Mouse (Mus musculus) heart, embryonic 11.5 days (tissue): Measurements from ENCODE around the gene Gja1. TPM values are rescaled to one million over a fixed set of nuclear protein-coding genes. Genes with fewer than 3 reads are reported as not detected.
"Not testable (repeated sequence)": the region's sequence is repeated elsewhere in the genome, so short reads cannot be mapped to it uniquely, and the experiment has no call there.

Experiments
- ATAC-seq: fragments of 200-750 bp; cut with Nextera tagmentation; replicated peaks from 2 replicates; pipeline ENCODE4 v1.8.0; 2017; ENCODE audit warnings: moderate library complexity; ENCODE audit not compliant: insufficient number of reproducible peaks, low FRiP score, low TSS enrichment
- H3K27ac ChIP-seq: fragments of 300-500 bp; sonication (generic); 2 replicates; pipeline ENCODE4 v1.5.1; 2014; ENCODE audit warnings: mild to moderate bottlenecking, low read depth, low read length
- H3K27me3 ChIP-seq: fragments of 300-500 bp; sonication (generic); 2 replicates; pipeline ENCODE4 v1.6.1; 2014; ENCODE audit warnings: mild to moderate bottlenecking, low read length, mixed read lengths; ENCODE audit not compliant: control insufficient read depth, insufficient read depth
- H3K36me3 ChIP-seq: fragments of 300-500 bp; sonication (generic); 2 replicates; pipeline ENCODE4 v1.6.1; 2014; ENCODE audit warnings: mild to moderate bottlenecking, low read length, moderate library complexity, mixed read lengths; ENCODE audit not compliant: control insufficient read depth, insufficient read depth
- H3K4me1 ChIP-seq: fragments of 300-500 bp; sonication (generic); 2 replicates; pipeline ENCODE4 v1.6.1; 2014; ENCODE audit warnings: low read length; ENCODE audit not compliant: control insufficient read depth, insufficient read depth
- H3K4me2 ChIP-seq: fragments of 300-500 bp; sonication (generic); 2 replicates; pipeline ENCODE4 v1.6.1; 2014; ENCODE audit warnings: mild to moderate bottlenecking, moderate library complexity
- H3K4me3 ChIP-seq: fragments of 300-500 bp; sonication (generic); 2 replicates; pipeline ENCODE4 v1.5.1; 2014; ENCODE audit warnings: low read depth, low read length
- H3K9ac ChIP-seq: fragments of 300-500 bp; sonication (generic); 2 replicates; pipeline ENCODE4 v1.6.1; 2014; ENCODE audit warnings: mild to moderate bottlenecking, low read depth, low read length, moderate library complexity
- H3K9me3 ChIP-seq: fragments of 300-500 bp; sonication (generic); replicated peaks from 2 replicates; pipeline ENCODE4 v1.6.1; 2016; ENCODE audit warnings: low read length; ENCODE audit not compliant: control insufficient read depth
- WGBS: fragments of 180-500 bp; shearing (Covaris S2); extraction: QIAGEN DNeasy Blood & Tissue Kit; methylation state at CpG from one replicate; pipeline ENCODE4 v1.1.7; 2014; ENCODE audit not compliant: insufficient replicate concordance; 5-methylcytosine and 5-hydroxymethylcytosine counted together
- polyA plus RNA-seq: library from polyadenylated mRNA; unstranded; fragments of >200 nt; fragmentation: Nextera tagmentation; extraction: Ambion mirVana; gene quantifications from 2 replicates; pipeline ENCODE4 v1.2.1, GENCODE M21; 2014

The Gja1 gene
- polyA plus RNA-seq, 1 experiment from 2014 or later: 252 TPM

- H3K4me1 ChIP-seq: peaks cover 7% of the 10 kb centered on the region; the same call in 1 of the 2 replicates
- no peaks in the 10 kb centered on the region for H3K27me3 ChIP-seq
- H3K9me3 ChIP-seq: no peaks in the 10 kb centered on the region
- H3K36me3 ChIP-seq: no peaks in the 10 kb centered on the region
- H3K4me3 ChIP-seq: peak overlapping the region; percentile 74
- peak overlapping the region; percentile 81 for H3K9ac ChIP-seq
- ATAC-seq: 0 out of 2 replicates have a peak, but pooled peaks have one; percentile 4
- H3K4me2 ChIP-seq: peak overlapping the region; percentile 65
- H3K27ac ChIP-seq: peak overlapping the region; percentile 74
- under 1% methylated on average over 25 of the region's 25 CpGs for WGBS
Measured at GRCm38 (mm10) chr10:56377966-56378647, 977 bp downstream of the Gja1 start.

- peaks cover 7% of the 10 kb centered on the region; the same call in 1 of the 2 replicates for H3K4me1 ChIP-seq
- under 1% methylated on average over 34 of the region's 35 CpGs for WGBS
- peak overlapping the region; percentile 74 for H3K27ac ChIP-seq
- H3K36me3 ChIP-seq: no peaks in the 10 kb centered on the region
- H3K27me3 ChIP-seq: no peaks in the 10 kb centered on the region
- H3K4me3 ChIP-seq: peak overlapping the region; percentile 74
- no peaks in the 10 kb centered on the region for H3K9me3 ChIP-seq
- H3K9ac ChIP-seq: peak overlapping the region; percentile 81
- ATAC-seq: peak; percentile 48; the same call in 1 of the 2 replicates
- H3K4me2 ChIP-seq: peak overlapping the region; percentile 65
Measured at GRCm38 (mm10) chr10:56378648-56379254, 1.6 kb downstream of the Gja1 start.

GRCm38 (mm10) chr10:56379720-56380119, 2.6 kb downstream of the Gja1 start:
- H3K36me3 ChIP-seq: no peaks in the 10 kb centered on the region
- H3K9ac ChIP-seq: peak overlapping the region; percentile 81
- H3K4me2 ChIP-seq: peak overlapping the region; percentile 65
- peak overlapping the region; percentile 74 for H3K4me3 ChIP-seq
- ATAC-seq: no peak
- H3K9me3 ChIP-seq: no peaks in the 10 kb centered on the region
- peak overlapping the region; percentile 74; the same call in 1 of the 2 replicates for H3K27ac ChIP-seq
- H3K27me3 ChIP-seq: no peaks in the 10 kb centered on the region
- 10% methylated on average over 7 of the region's 7 CpGs for WGBS
- 0 out of 2 replicates have a peak, but pooled peaks cover 7% of the 10 kb centered on the region for H3K4me1 ChIP-seq

GRCm38 (mm10) chr10:56385195-56386109, 8.3 kb downstream of the Gja1 start:
- Histone ChIP-seq H3K36me3 (peaks cover 15% of the 10 kb centered on the region), H3K9ac (no peak overlapping the region), H3K27me3 (no peaks in the 10 kb centered on the region), H3K9me3 (no peaks in the 10 kb centered on the region), H3K27ac (no peak overlapping the region), H3K4me3 (no peak overlapping the region), H3K4me1 (peaks cover 6% of the 10 kb centered on the region; the same call in 1 of the 2 replicates), H3K4me2 (no peak overlapping the region; the same call in 1 of the 2 replicates)
- 60% methylated on average over 13 of the region's 13 CpGs for WGBS
- no peak for ATAC-seq

- 67% methylated on average over 6 of the region's 6 CpGs for WGBS
- H3K27ac ChIP-seq: no peak overlapping the region
- no peaks in the 10 kb centered on the region for H3K9me3 ChIP-seq
- H3K27me3 ChIP-seq: no peaks in the 10 kb centered on the region
- H3K4me2 ChIP-seq: no peak overlapping the region
- no peak overlapping the region for H3K4me3 ChIP-seq
- ATAC-seq: no peak
- no peak overlapping the region for H3K9ac ChIP-seq
- peaks cover 9% of the 10 kb centered on the region for H3K36me3 ChIP-seq
- H3K4me1 ChIP-seq: no peaks in the 10 kb centered on the region
Measured at GRCm38 (mm10) chr10:56393095-56393784, 16.1 kb downstream of the Gja1 start.

- 84% methylated on average over 6 of the region's 7 CpGs for WGBS
- not testable (repeated sequence) for H3K9me3 ChIP-seq, H3K27me3 ChIP-seq, H3K27ac ChIP-seq, H3K9ac ChIP-seq, H3K4me1 ChIP-seq, H3K36me3 ChIP-seq, H3K4me3 ChIP-seq, ATAC-seq, H3K4me2 ChIP-seq
Measured at GRCm38 (mm10) chr10:56393815-56394417, 16.8 kb downstream of the Gja1 start.

GRCm38 (mm10) chr10:56397875-56398274, 20.7 kb downstream of the Gja1 start:
- no peak overlapping the region for H3K9ac ChIP-seq
- no peaks in the 10 kb centered on the region for H3K4me1 ChIP-seq
- H3K27me3 ChIP-seq: no peaks in the 10 kb centered on the region
- no peak overlapping the region for H3K4me3 ChIP-seq
- no peak overlapping the region for H3K27ac ChIP-seq
- H3K36me3 ChIP-seq: no peaks in the 10 kb centered on the region
- no peak for ATAC-seq
- no peaks in the 10 kb centered on the region for H3K9me3 ChIP-seq
- H3K4me2 ChIP-seq: no peak overlapping the region
- WGBS: 78% methylated on average over 8 of the region's 8 CpGs
